Mouse (Mus musculus) heart, adult 18-20 months (tissue): ENCODE data around the gene Fancc. TPM values are rescaled to one million over a fixed set of nuclear protein-coding genes. Genes with fewer than 3 reads are reported as not detected.

Source experiments
- DNase-seq, 2 experiments: peaks; one replicate each; pipeline ENCODE4 v3.0.0; 2021 to 2022; ENCODE audit warnings: mixed read lengths in 1 of 2
- total RNA-seq, 2 experiments: library from RNA; stranded (reverse); gene quantifications; 2 replicates each; pipeline ENCODE4 v1.2.3; 2021

Fancc gene
- total RNA-seq, 2 experiments from 2014 or later, result 3.8 to 5.0 TPM

GRCm38 (mm10) chr13:63260753-63261631 lies 236.1 kb downstream of the Fancc start:
- DNase-seq, result peak; percentile 64 to 66

DNA sequence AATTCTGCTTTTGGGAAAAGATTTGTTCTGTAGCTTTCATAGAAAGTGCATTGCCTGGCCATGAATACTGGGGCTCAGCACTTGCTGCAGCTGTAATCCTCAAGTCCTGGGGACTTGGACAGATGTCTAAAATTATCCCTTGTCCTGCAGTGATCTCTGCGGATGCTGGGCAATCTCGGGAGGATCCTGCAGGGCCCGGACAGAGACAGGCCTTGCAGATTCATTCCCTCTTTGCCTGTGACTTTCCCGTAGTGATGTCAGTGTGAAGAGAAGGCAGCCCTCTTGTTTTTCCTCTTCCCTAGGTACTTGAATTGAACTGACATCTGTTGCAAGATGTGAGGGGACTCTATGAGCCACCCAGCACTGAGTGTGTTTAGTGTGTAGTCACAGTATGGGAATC lies 236.9 kb downstream of the Fancc start:
- no peak for DNase-seq

GRCm38 (mm10) chr13:63258671-63259070 lies 238.4 kb downstream of the Fancc start:
- DNase-seq, result no peak

DNA sequence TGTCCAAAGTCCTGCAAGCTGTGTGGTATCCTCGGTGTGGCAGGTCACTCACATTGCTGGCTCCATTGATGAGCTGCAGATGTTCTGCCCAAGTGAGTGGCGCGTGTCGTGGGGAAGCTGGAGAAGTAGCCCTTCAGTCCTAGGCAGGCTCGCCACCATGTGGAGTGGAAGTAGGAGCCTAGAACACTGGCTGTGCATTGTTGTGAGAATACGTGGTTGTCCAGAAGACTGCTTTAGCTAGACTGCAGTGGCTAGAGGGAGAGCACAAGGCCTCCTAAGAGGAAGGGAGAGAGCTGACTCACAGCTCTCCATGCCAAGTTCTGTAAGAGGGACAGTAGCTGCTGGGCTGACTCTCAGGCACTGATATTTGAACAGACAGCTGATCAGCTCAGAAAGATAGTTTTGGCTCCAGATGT lies 238.9 kb downstream of the Fancc start:
- peak; percentile 73 to 80 for DNase-seq

DNA sequence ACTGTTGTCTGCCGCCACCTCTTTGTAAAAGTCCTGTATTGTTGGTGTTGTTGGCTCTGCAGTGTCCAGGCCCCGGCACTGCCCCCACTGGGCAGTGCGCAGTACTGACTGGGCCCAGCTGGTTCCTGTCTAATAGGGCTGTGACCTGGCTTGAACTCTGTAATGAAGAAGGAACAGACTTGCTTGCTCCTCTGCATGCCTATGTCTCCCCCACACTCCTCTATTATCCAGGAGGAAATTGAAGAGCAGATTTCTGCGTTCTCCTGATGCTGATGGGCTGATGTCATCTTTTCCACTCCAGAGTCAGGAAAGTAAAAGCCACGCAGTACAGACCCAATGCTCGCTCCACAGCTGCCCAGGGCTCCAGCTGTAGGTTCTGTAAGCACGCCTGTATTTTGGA lies 240.3 kb downstream of the Fancc start:
- peak; percentile 81 to 89 for DNase-seq

- DNase-seq, result peak in 1 of 2 experiments; percentile 49
Measured at GRCm38 (mm10) chr13:63256146-63256545, 240.9 kb downstream of the Fancc start.

GRCm38 (mm10) chr13:63255519-63256011 lies 241.5 kb downstream of the Fancc start:
- DNase-seq, result peak; percentile 80 to 91

DNA sequence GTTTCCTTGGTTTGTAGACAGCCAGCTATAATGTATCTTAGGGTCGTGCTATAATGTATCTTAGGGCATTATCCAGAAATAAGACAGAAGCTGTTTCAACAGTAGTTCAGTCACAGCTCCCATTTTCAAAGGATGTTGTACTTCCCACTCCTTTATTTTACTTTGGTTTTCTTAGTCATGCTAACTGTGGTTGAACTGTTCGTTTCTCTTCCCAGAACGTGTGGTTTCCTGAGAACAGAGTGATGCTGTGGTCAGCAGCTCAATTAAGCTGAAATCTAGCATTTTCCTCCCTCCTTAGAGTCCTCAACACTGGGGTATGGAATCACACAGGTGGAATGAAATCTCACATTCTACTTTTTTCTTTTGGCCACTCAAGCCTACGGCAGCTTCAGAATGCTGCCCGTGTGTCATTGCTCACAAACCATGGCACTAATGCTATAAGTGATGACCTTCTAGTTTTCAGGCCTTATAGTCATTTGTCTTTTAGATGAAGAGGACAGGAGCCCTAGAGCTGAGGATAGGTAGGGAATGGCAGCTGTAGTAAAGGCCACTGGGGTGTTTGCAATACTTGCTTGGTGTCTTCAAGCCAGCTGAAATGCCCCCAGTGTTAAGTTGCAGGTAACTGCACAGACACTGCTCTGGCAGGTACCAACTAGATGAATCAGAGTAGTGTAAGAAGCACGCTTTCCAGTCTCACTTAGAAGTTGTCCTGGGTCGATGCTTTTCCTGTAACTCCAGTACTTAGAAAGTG lies 243.0 kb downstream of the Fancc start:
- peak in 1 of 2 experiments; percentile 33 for DNase-seq

DNA sequence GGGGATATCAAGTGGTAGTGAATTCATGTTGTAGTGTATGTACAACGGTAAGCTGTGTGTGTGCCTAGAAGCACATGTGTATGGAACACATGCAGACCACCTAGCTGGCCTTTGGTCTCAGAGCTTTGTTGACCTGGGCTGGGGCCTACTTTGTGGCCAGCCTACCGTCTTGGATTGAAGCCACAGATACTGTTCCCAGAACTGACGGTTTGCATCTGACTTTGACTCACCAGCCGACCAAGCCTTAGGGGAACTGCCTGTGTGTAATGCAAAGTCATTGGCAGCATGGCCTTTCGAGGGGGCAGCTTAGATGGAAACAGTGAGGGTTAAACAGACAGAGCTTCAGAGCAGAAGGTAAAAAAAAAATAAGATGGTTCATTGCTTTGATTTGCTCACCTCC lies 243.9 kb downstream of the Fancc start:
- peak; percentile 64 to 69 for DNase-seq

DNA sequence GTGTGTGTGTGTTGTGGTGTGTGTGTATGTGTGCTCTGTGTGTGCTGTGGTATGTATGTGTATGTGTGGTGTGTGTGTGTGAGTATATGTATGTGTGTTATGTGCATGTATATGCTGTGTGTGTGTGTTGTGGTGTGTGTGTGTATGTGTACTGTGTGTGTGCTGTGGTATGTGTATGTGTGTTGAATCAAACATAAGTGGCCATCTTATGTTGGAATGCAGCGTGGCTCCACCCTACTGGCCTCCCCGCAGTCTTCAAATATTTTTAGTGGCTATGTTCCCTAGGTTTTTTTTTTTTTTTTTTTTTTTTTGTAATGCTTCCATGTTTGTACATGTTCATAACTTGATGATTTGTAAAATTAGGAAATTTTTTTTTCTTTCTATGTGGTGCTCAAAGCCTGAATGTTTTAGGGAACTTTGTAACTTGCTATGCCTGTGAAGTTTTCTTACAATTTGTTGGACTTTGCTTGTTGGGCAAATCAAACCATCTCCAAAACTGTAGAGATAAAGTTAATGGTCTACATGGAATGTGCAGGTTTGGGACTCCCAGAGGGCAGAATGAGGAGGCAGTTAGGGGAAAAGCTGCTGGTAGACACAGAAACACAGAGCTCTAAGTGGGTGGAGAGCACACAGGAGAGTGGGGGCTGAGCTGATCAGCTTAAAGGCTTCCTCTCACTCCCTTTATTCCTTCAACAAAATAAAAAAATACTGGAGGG lies 244.6 kb downstream of the Fancc start:
- DNase-seq, result peak in 1 of 2 experiments; percentile 42

DNA sequence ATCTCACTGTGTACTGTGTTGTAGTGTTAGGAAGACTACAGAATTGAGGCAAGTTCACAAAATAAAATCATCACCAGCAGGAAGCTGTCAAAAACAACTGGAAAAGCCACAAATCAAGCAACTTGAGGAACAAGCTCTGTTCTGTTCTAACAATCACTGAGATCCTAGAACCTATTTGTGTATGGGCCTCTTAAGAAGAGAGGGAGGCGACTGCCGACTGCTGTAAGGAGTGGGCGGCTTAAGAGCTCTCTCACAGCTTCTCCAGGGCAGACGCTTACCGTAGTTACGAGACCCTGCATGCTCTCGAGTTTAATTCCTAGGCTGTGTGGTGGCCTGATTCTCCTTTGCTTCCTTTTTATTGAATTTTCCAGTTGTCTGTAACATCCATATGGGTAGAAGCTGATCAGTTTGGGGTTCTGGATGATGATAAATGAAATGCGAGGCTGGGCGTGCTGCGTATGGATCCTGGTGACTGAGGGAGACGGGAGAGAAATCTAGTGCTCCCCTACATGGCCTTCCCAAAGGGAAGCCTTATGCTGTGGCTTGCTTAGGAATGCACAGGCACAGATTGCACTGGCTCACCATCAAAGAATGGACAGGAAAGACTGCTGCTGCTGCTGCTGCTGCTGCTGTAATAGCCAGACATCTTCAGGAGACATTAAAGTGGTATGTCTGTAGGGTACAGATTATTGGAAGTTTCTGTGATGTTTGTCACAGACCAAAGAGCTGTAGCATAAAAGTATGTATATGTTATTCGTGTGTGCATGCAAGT lies 245.8 kb downstream of the Fancc start:
- peak in 1 of 2 experiments; percentile 56 for DNase-seq

- DNase-seq, result peak in 1 of 2 experiments; percentile 52
Measured at GRCm38 (mm10) chr13:63250441-63250980, 246.6 kb downstream of the Fancc start.

GRCm38 (mm10) chr13:63249741-63250431 lies 247.2 kb downstream of the Fancc start:
- DNase-seq, result peak in 1 of 2 experiments; percentile 61

GRCm38 (mm10) chr13:63249171-63249570 lies 247.9 kb downstream of the Fancc start:
- DNase-seq, result peak in 1 of 2 experiments; percentile 58

DNA sequence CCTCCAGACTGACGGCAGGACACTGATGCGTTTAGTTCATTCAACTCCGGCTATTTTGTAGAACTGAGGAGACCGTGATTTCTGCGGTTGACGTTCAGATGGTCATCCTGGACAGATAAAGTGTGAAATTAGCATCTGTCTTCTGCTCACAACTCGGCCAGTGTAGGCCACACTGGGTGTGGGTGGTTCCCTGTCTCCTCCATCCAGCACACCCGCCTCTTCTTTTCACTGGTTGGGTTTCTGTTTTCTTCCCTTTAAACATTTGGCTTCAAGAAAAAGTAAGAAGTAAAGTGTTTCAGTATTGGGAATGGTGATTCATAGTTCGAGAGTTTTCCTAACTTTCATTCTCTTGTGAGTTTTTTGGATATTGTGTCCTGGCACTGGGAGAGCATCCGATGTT lies 248.8 kb downstream of the Fancc start:
- peak in 1 of 2 experiments; percentile 66 for DNase-seq

DNA sequence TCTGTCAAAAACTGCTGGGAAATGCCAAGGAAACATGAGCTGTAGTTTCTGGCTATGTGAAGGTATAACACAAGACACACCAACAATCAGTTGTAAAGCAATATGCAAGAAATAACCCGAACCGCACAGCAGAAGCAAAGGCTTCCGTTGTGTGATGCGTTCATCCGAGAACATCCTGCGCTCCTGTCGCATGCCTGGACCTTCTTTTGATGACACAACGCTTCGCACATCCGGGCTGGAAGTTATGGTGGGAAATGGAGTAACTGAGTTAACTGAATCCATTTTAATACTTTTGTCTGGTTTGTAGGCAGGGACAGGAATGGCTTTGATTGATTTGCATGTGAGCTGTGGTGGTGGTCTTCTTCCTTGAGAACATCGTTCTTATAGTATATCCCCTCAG lies 249.4 kb downstream of the Fancc start:
- DNase-seq, result peak in 1 of 2 experiments; percentile 62

GRCm38 (mm10) chr13:63247041-63247440 lies 250.0 kb downstream of the Fancc start:
- DNase-seq, result no peak

GRCm38 (mm10) chr13:63246332-63246940 lies 250.6 kb downstream of the Fancc start:
- peak; percentile 66 to 74 for DNase-seq

- peak in 1 of 2 experiments; percentile 60 for DNase-seq
Measured at GRCm38 (mm10) chr13:63245812-63246211, 251.3 kb downstream of the Fancc start.

GRCm38 (mm10) chr13:63245218-63245617 lies 251.9 kb downstream of the Fancc start:
- peak in 1 of 2 experiments; percentile 67 for DNase-seq
